Mouse (Mus musculus) CD4-positive helper T cell, adult 2 months (primary cell): Measurements from ENCODE around the gene Rmi2.

Experiments used
- DNase-seq: peaks from one replicate; pipeline ENCODE4 v3.0.0-alpha.2; 2012; ENCODE audit warnings: low read depth, missing footprints, low spot score

Gene Rmi2

GRCm38 (mm10) chr16:10919856-10920255, 85.0 kb downstream of the Rmi2 start:
- DNase-seq = no peak

- DNase-seq = no peak
Measured at GRCm38 (mm10) chr16:10923561-10923960, 88.7 kb downstream of the Rmi2 start.

GRCm38 (mm10) chr16:10925591-10926180, 90.8 kb downstream of the Rmi2 start:
- DNase-seq = no peak

GRCm38 (mm10) chr16:10927026-10927425, 92.2 kb downstream of the Rmi2 start:
- no peak for DNase-seq

- DNase-seq = no peak
Measured at GRCm38 (mm10) chr16:10933372-10933771, 98.5 kb downstream of the Rmi2 start.

- no peak for DNase-seq
Measured at GRCm38 (mm10) chr16:10934047-10934446, 99.2 kb downstream of the Rmi2 start.

GRCm38 (mm10) chr16:10936700-10937319, 102.0 kb downstream of the Rmi2 start:
- DNase-seq = no peak

- no peak for DNase-seq
Measured at GRCm38 (mm10) chr16:10937497-10937896, 102.6 kb downstream of the Rmi2 start.

- DNase-seq = no peak
Measured at GRCm38 (mm10) chr16:10939932-10940331, 105.1 kb downstream of the Rmi2 start.

- DNase-seq = no peak
Measured at GRCm38 (mm10) chr16:10940661-10941060, 105.8 kb downstream of the Rmi2 start.
